Mouse (Mus musculus) heart, embryonic 12.5 days (tissue): ENCODE measurements around the gene Stxbp6. TPM values are rescaled to one million over a fixed set of nuclear protein-coding genes. Genes with fewer than 3 reads are reported as not detected.
A peak's percentile ranks its signal among the peaks of the same experiment; 100 is the strongest.

ENCODE experiments used
- ATAC-seq: fragments of 200-750 bp; cut with Nextera tagmentation; 2 replicates; pipeline ENCODE4 v1.8.0; 2017; ENCODE audit warnings: moderate TSS enrichment, moderate library complexity; ENCODE audit not compliant: insufficient number of reproducible peaks, low FRiP score
- H3K27ac ChIP-seq: fragments of 300-500 bp; sonication (generic); 2 replicates; pipeline ENCODE4 v1.5.1; 2016; ENCODE audit warnings: mild to moderate bottlenecking, moderate library complexity; ENCODE audit not compliant: poor library complexity, severe bottlenecking
- H3K27me3 ChIP-seq: fragments of 300-500 bp; sonication (generic); replicated peaks from 2 replicates; pipeline ENCODE4 v1.6.1; 2016; ENCODE audit warnings: mild to moderate bottlenecking, moderate library complexity
- H3K36me3 ChIP-seq: fragments of 300-500 bp; sonication (generic); 2 replicates; pipeline ENCODE4 v1.6.1; 2016; ENCODE audit warnings: mild to moderate bottlenecking, moderate library complexity
- H3K4me1 ChIP-seq: fragments of 300-500 bp; sonication (generic); replicated peaks from 2 replicates; pipeline ENCODE4 v1.6.1; 2016; ENCODE audit warnings: mild to moderate bottlenecking
- H3K4me2 ChIP-seq: fragments of 300-500 bp; sonication (generic); 2 replicates; pipeline ENCODE4 v1.6.1; 2016; ENCODE audit warnings: mild to moderate bottlenecking, moderate library complexity
- H3K4me3 ChIP-seq: fragments of 300-500 bp; sonication (generic); 2 replicates; pipeline ENCODE4 v1.5.1; 2016; ENCODE audit warnings: mild to moderate bottlenecking
- H3K9ac ChIP-seq: fragments of 300-500 bp; sonication (generic); 2 replicates; pipeline ENCODE4 v1.6.1; 2016; ENCODE audit warnings: mild to moderate bottlenecking, moderate library complexity
- H3K9me3 ChIP-seq: fragments of 300-500 bp; sonication (generic); replicated peaks from 2 replicates; pipeline ENCODE4 v1.6.1; 2016; ENCODE audit warnings: mild to moderate bottlenecking, moderate library complexity
- WGBS: fragments of 180-500 bp; shearing (Covaris S2); methylation state at CpG from one replicate; pipeline ENCODE4 v1.1.7; 2016; 5-methylcytosine and 5-hydroxymethylcytosine counted together
- polyA plus RNA-seq: library from polyadenylated mRNA; unstranded; fragments of >200 nt; fragmentation: Nextera tagmentation; extraction: Ambion mirVana; gene quantifications from 2 replicates; pipeline ENCODE4 v1.2.1, GENCODE M21; 2016

The Stxbp6 gene
- polyA plus RNA-seq, 1 experiment from 2014 or later, result 14.4 TPM

DNA sequence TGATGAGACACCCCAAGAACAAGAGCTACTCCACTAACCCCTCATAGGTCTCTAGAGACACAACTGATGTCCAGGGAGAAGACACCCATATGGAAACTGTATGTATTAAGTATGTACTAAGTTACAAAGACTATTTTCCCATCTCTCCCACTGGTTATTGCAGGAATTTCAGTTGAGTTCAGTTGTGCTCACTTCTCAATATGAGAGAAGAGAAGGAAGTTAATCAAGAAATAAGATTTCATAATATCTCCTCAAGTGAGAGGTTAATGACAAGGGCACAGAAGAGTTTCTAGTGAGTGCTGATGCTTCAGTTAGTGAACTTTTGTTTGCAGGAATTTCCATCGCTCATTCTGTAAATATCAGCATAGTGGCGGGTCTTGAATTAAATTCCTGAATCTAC is 124.0 kb downstream of the Stxbp6 start:
- H3K4me3 ChIP-seq, result no peak overlapping the region
- 87% methylated on average over 2 of the region's 2 CpGs for WGBS
- H3K4me1 ChIP-seq, result no peaks in the 10 kb centered on the region
- no peaks in the 10 kb centered on the region for H3K27me3 ChIP-seq
- no peak for ATAC-seq
- H3K4me2 ChIP-seq, result no peak overlapping the region
- no peak overlapping the region for H3K9ac ChIP-seq
- no peak overlapping the region for H3K27ac ChIP-seq
- no peaks in the 10 kb centered on the region for H3K36me3 ChIP-seq
- H3K9me3 ChIP-seq, result no peaks in the 10 kb centered on the region

DNA sequence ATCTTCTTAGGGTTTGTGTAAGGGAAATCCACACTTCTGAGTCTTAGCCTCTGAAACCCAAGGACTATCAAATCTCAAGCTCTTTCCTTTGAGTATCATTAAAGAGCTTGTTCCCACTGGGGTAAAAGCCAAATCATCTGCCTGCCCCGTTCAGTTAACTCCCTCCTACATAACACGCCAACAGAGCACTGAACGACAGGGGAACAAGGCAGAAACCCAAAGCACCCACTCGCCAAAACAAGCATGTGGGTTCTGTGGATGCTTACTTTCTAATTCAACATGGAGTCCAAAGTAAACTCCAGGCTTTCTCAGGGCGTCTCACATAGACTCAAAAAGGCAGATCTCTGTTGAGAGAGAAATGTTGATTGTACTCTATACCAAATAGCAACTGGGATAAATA is 126.7 kb downstream of the Stxbp6 start:
- Histone ChIP-seq H3K4me1 (0 out of 2 replicates have a peak, but pooled peaks cover 2% of the 10 kb centered on the region), H3K36me3 (no peaks in the 10 kb centered on the region), H3K9me3 (no peaks in the 10 kb centered on the region), H3K27me3 (no peaks in the 10 kb centered on the region), H3K4me3 (no peak overlapping the region), H3K4me2 (no peak overlapping the region), H3K9ac (no peak overlapping the region), H3K27ac (no peak overlapping the region)
- WGBS, result 74% methylated on average over 5 of the region's 5 CpGs
- no peak for ATAC-seq

GRCm38 (mm10) chr12:44940325-44940724 is 134.2 kb downstream of the Stxbp6 start:
- H3K4me3 ChIP-seq, result no peak overlapping the region
- no peaks in the 10 kb centered on the region for H3K27me3 ChIP-seq
- 0 out of 2 replicates have a peak, but pooled peaks cover 15% of the 10 kb centered on the region for H3K4me1 ChIP-seq
- no peak overlapping the region for H3K4me2 ChIP-seq
- H3K9ac ChIP-seq, result no peak overlapping the region
- ATAC-seq, result no peak
- no peaks in the 10 kb centered on the region for H3K36me3 ChIP-seq
- H3K9me3 ChIP-seq, result no peaks in the 10 kb centered on the region
- 62% methylated on average over 4 of the region's 4 CpGs for WGBS
- H3K27ac ChIP-seq, result no peak overlapping the region

DNA sequence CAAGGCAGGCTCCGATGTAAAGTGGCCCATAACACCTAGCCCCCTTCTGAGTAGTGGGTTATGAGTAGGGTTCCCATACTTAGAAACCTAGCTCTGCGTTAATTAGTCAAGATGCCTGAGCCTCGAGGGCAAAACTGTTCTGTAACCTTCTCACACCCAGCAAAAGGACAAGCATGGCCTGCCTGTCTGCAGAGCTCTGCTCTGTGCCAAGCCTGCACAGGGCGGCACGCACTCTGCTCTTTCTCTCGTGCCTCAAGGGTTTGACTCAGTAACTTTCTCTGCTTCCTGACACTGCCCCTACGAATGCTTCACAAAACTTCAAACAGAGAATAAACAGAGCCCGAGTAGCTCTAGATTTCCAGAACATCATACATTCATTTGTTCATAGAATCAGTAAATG is 135.4 kb downstream of the Stxbp6 start:
- WGBS, result 60% methylated on average over 8 of the region's 8 CpGs
- H3K36me3 ChIP-seq, result no peaks in the 10 kb centered on the region
- no peaks in the 10 kb centered on the region for H3K9me3 ChIP-seq
- no peaks in the 10 kb centered on the region for H3K27me3 ChIP-seq
- H3K27ac ChIP-seq, result no peak overlapping the region
- ATAC-seq, result no peak
- H3K9ac ChIP-seq, result no peak overlapping the region
- no peak overlapping the region for H3K4me2 ChIP-seq
- H3K4me1 ChIP-seq, result 0 out of 2 replicates have a peak, but pooled peaks cover 13% of the 10 kb centered on the region
- H3K4me3 ChIP-seq, result no peak overlapping the region

DNA sequence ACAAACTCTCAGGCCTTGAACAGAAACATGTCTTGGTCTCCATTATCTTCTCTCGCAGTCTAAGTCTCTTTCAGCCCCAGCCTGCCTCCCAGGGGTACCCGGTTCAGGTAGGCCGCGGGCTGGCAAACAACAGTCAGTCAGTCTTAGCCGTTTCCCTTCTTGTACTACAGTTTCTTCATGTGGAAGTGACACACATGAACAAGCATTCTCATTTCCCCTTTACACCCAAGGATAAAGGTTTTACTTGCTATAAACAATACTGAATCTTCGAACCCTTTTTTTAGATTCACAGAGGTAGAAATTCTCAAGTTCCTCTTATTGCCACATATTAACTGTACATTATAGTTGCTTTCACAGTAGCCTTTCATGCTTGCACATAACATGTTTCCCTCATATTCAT is 141.6 kb downstream of the Stxbp6 start:
- Histone ChIP-seq H3K27ac (no peak overlapping the region), H3K4me1 (peaks cover 11% of the 10 kb centered on the region), H3K27me3 (no peaks in the 10 kb centered on the region), H3K36me3 (no peaks in the 10 kb centered on the region), H3K9ac (no peak overlapping the region), H3K9me3 (no peaks in the 10 kb centered on the region), H3K4me2 (no peak overlapping the region), H3K4me3 (no peak overlapping the region)
- ATAC-seq, result no peak
- WGBS, result 76% methylated on average over 6 of the region's 6 CpGs

GRCm38 (mm10) chr12:44931716-44932115 is 142.8 kb downstream of the Stxbp6 start:
- H3K4me2 ChIP-seq, result no peak overlapping the region
- H3K27me3 ChIP-seq, result no peaks in the 10 kb centered on the region
- no peak for ATAC-seq
- no peaks in the 10 kb centered on the region for H3K9me3 ChIP-seq
- no peaks in the 10 kb centered on the region for H3K36me3 ChIP-seq
- H3K9ac ChIP-seq, result no peak overlapping the region
- whole genome bisulfite sequencing, result 74% methylated on average over 7 of the region's 7 CpGs
- H3K4me1 ChIP-seq, result peaks cover 13% of the 10 kb centered on the region
- H3K27ac ChIP-seq, result no peak overlapping the region
- no peak overlapping the region for H3K4me3 ChIP-seq

GRCm38 (mm10) chr12:44928456-44928855 is 146.1 kb downstream of the Stxbp6 start:
- H3K9ac ChIP-seq, result no peak overlapping the region
- peaks cover 13% of the 10 kb centered on the region for H3K4me1 ChIP-seq
- no peaks in the 10 kb centered on the region for H3K36me3 ChIP-seq
- ATAC-seq, result no peak
- H3K4me2 ChIP-seq, result no peak overlapping the region
- H3K4me3 ChIP-seq, result no peak overlapping the region
- no peaks in the 10 kb centered on the region for H3K9me3 ChIP-seq
- H3K27ac ChIP-seq, result no peak overlapping the region
- WGBS, result 27% methylated on average over 3 of the region's 3 CpGs
- no peaks in the 10 kb centered on the region for H3K27me3 ChIP-seq

DNA sequence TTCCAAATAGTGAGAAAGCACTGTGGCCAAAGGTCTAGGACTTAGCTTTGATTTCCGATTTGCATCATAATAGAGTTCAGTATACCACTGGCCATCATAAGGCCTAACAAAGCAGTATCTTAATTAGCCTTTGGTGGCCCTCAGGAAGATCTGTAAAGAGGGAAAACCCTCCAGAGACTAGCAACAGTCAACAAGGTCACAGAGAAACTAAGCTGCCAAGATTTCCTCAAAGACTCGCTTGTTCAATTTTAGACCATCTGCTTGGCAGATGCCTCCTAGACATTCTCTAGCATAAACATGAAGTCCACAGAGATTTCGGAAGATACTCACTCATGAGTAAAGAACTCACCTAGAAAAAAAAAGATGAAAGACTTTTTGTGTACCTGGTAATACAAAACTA is 148.6 kb downstream of the Stxbp6 start:
- 81% methylated on average over 3 of the region's 3 CpGs for WGBS

GRCm38 (mm10) chr12:44923273-44923672 is 151.2 kb downstream of the Stxbp6 start:
- no peak for ATAC-seq
- Histone ChIP-seq H3K27ac (no peak overlapping the region), H3K4me2 (no peak overlapping the region), H3K4me3 (no peak overlapping the region), H3K9ac (no peak overlapping the region), H3K36me3 (no peaks in the 10 kb centered on the region), H3K4me1 (peaks cover 11% of the 10 kb centered on the region), H3K27me3 (no peaks in the 10 kb centered on the region), H3K9me3 (peaks cover 3% of the 10 kb centered on the region; the same call in 1 of the 2 replicates)
- 85% methylated on average over 3 of the region's 3 CpGs for WGBS

More for the DNA sequence above, 148.6 kb downstream of the Stxbp6 start:
- no peak overlapping the region for H3K4me3 ChIP-seq
- H3K9ac ChIP-seq, result no peak overlapping the region
- no peak for ATAC-seq
- no peak overlapping the region for H3K27ac ChIP-seq
- no peak overlapping the region for H3K4me2 ChIP-seq
- no peaks in the 10 kb centered on the region for H3K36me3 ChIP-seq
- peaks cover 19% of the 10 kb centered on the region for H3K4me1 ChIP-seq
- H3K9me3 ChIP-seq, result no peaks in the 10 kb centered on the region
- no peaks in the 10 kb centered on the region for H3K27me3 ChIP-seq

GRCm38 (mm10) chr12:44922241-44922640 is 152.3 kb downstream of the Stxbp6 start:
- 18% methylated on average over 4 of the region's 4 CpGs for WGBS
- Histone ChIP-seq H3K4me1 (peaks cover 6% of the 10 kb centered on the region; the same call in 1 of the 2 replicates), H3K9ac (no peak overlapping the region), H3K4me2 (no peak overlapping the region), H3K36me3 (no peaks in the 10 kb centered on the region), H3K27ac (0 out of 2 replicates have a peak overlapping the region, but pooled peaks have one; percentile 12), H3K9me3 (peaks cover 3% of the 10 kb centered on the region; the same call in 1 of the 2 replicates), H3K4me3 (no peak overlapping the region), H3K27me3 (no peaks in the 10 kb centered on the region)
- ATAC-seq, result no peak

DNA sequence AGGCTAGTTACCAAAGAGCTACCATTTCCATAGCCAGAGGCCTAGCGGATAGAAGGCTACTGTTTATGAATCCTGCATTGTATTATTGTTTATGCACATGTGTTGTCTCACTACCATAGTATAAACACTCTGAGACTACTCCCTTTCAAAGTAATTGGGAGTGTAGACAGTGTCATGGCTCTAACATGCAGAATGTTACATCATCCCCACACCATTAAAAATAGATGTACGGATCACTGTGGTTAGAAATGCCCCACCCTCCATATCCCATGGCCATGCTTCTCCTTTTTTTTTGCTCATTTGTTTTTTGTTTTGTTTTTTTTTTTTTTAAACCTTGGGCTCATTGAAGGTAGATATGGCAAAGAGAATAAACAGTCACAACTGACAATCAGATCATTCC is 154.9 kb downstream of the Stxbp6 start:
- H3K9me3 ChIP-seq, result peaks cover 3% of the 10 kb centered on the region; the same call in 1 of the 2 replicates
- no peak overlapping the region for H3K4me3 ChIP-seq
- peaks cover 6% of the 10 kb centered on the region; the same call in 1 of the 2 replicates for H3K4me1 ChIP-seq
- H3K36me3 ChIP-seq, result no peaks in the 10 kb centered on the region
- no peaks in the 10 kb centered on the region for H3K27me3 ChIP-seq
- H3K4me2 ChIP-seq, result no peak overlapping the region
- no peak overlapping the region for H3K9ac ChIP-seq
- no peak overlapping the region for H3K27ac ChIP-seq
- ATAC-seq, result no peak
- 88% methylated on average over 2 of the region's 2 CpGs for WGBS

- H3K9ac ChIP-seq, result no peak overlapping the region
- no peaks in the 10 kb centered on the region for H3K27me3 ChIP-seq
- H3K4me2 ChIP-seq, result no peak overlapping the region
- no peak overlapping the region for H3K27ac ChIP-seq
- no peak for ATAC-seq
- 84% methylated on average over 2 of the region's 2 CpGs for WGBS
- no peaks in the 10 kb centered on the region for H3K36me3 ChIP-seq
- peaks cover 3% of the 10 kb centered on the region; the same call in 1 of the 2 replicates for H3K9me3 ChIP-seq
- H3K4me1 ChIP-seq, result peaks cover 6% of the 10 kb centered on the region; the same call in 1 of the 2 replicates
- no peak overlapping the region for H3K4me3 ChIP-seq
Observed at GRCm38 (mm10) chr12:44918929-44919328, 155.6 kb downstream of the Stxbp6 start.
